ENCODE assay signal across 14 mouse cellular contexts in the genomic region with DNA sequence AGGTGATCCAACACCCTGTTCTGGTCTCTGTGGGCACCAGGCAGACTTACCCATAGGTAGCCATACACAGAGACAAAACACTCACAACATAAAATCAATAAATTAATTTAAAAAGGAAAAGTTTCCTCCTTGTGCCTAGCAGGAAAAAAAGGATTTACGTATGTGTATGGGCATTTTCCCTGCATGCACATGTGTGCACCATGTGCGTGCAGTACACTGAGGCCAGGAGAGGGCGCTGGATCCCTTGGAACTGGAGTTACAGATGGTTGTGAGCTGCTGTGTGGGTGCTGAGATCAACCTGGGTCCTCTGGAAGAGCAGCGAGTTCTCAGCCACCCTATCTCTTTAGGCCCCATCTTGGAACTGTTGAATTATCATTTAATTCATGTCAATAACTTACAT. TPM values are rescaled to one million over a fixed set of nuclear protein-coding genes. Genes with fewer than 3 reads are reported as not detected.
DNase-seq lines count a peak whose midpoint lies in the region; ATAC-seq and TF ChIP-seq lines count a peak whose summit lies in the region.
"Had no signal": no experiment of that assay in that cellular context is flagged by ENCODE, and none has a peak within 500 bp of the region (broad histone marks: within the 10 kb centered on the region; RNA-seq: fewer than 3 reads in every experiment).

No protein-coding gene starts in this region.

- peak; percentile 38; the same call in 1 of the 2 replicates for TF ChIP-seq CTCF in kidney, postnatal 0 days (IDR thresholded peaks at IDR 0.05; ENCODE audit: low read depth)
- TF ChIP-seq CTCF in thymus, adult 2 months (IDR thresholded peaks at IDR 0.05; ENCODE audit: borderline replicate concordance, control insufficient read depth, extremely low read depth, insufficient read depth, low read length, poor library complexity) = no peak

- no peak overlapping the region for H3K27ac ChIP-seq in kidney, postnatal 0 days
- H3K27ac ChIP-seq in kidney, embryonic 14.5 days (ENCODE audit: low read depth, low read length) = no peak overlapping the region
- H3K27ac ChIP-seq in thymus, adult 2 months (ENCODE audit: control insufficient read depth, insufficient read depth, low read length) = no peak overlapping the region
- H3K27ac ChIP-seq: midbrain, embryonic 10.5 days; stomach, embryonic 15.5 days had no signal

- H3K36me3 ChIP-seq in kidney, postnatal 0 days (ENCODE audit: insufficient read depth, low read length) = peaks cover 53% of the 10 kb centered on the region
- H3K36me3 ChIP-seq in kidney, embryonic 14.5 days (ENCODE audit: control insufficient read depth, insufficient read depth, low read length) = peaks cover 83% of the 10 kb centered on the region
- H3K36me3 ChIP-seq in thymus, adult 2 months (ENCODE audit: control insufficient read depth, insufficient read depth, low read length) = peaks cover 75% of the 10 kb centered on the region

- H3K4me3 ChIP-seq in kidney, postnatal 0 days (replicated peaks; ENCODE audit: low read depth, low read length) = no peak overlapping the region
- H3K4me3 ChIP-seq in kidney, embryonic 14.5 days (ENCODE audit: low read length) = no peak overlapping the region
- no peak overlapping the region for H3K4me3 ChIP-seq in thymus, adult 2 months (ENCODE audit: control insufficient read depth, insufficient read depth, low read length)
- H3K4me3 ChIP-seq: erythroblast, embryonic 14.5 days; midbrain, embryonic 10.5 days; stomach, embryonic 15.5 days had no signal

- H3K27me3 ChIP-seq in kidney, postnatal 0 days (ENCODE audit: insufficient read depth, low read length) = no peaks in the 10 kb centered on the region
- H3K27me3 ChIP-seq in kidney, embryonic 14.5 days (ENCODE audit: control insufficient read depth, insufficient read depth, low read length) = no peaks in the 10 kb centered on the region
- no peaks in the 10 kb centered on the region for H3K27me3 ChIP-seq in thymus, adult 2 months (ENCODE audit: control insufficient read depth, insufficient read depth, low read length)
- H3K27me3 ChIP-seq: stomach, embryonic 15.5 days had no signal

- no peak overlapping the region for H3K4me2 ChIP-seq in kidney, postnatal 0 days (ENCODE audit: low read length)
- H3K4me2 ChIP-seq in kidney, embryonic 14.5 days (replicated peaks; ENCODE audit: low read depth, low read length) = no peak overlapping the region
- H3K4me2 ChIP-seq: stomach, embryonic 15.5 days had no signal

- no peak for TF ChIP-seq POLR2A in thymus, adult 2 months (IDR thresholded peaks at IDR 0.05; ENCODE audit: control insufficient read depth, extremely low read depth, insufficient read depth, low read length, poor library complexity)

- H3K4me1 ChIP-seq in kidney, postnatal 0 days (replicated peaks; ENCODE audit: insufficient read depth, low read length) = no peaks in the 10 kb centered on the region
- H3K4me1 ChIP-seq in kidney, embryonic 14.5 days (ENCODE audit: control insufficient read depth, insufficient read depth, low read length) = no peaks in the 10 kb centered on the region
- H3K4me1 ChIP-seq in thymus, adult 2 months (replicated peaks; ENCODE audit: control insufficient read depth, insufficient read depth, low read length) = no peaks in the 10 kb centered on the region
- H3K4me1 ChIP-seq: midbrain, embryonic 10.5 days; stomach, embryonic 15.5 days had no signal

- H3K9ac ChIP-seq in kidney, postnatal 0 days (ENCODE audit: low read depth, low read length) = no peak overlapping the region
- H3K9ac ChIP-seq in kidney, embryonic 14.5 days (ENCODE audit: low read depth, low read length) = no peak overlapping the region
- H3K9ac ChIP-seq: stomach, embryonic 15.5 days had no signal

- H3K9me3 ChIP-seq in kidney, postnatal 0 days (replicated peaks; ENCODE audit: low read length) = no peaks in the 10 kb centered on the region
- H3K9me3 ChIP-seq in kidney, embryonic 14.5 days (ENCODE audit: control insufficient read depth, low read length) = no peaks in the 10 kb centered on the region
- H3K9me3 ChIP-seq: midbrain, embryonic 10.5 days; stomach, embryonic 15.5 days had no signal

- no peak for ATAC-seq in CD4-positive, CD25-positive, alpha-beta regulatory T cell, adult 4 months
- ATAC-seq in kidney, postnatal 0 days (replicated peaks; ENCODE audit: low FRiP score, low read depth) = no peak; the same call in 1 of the 2 replicates
- no peak for ATAC-seq in kidney, embryonic 14.5 days (ENCODE audit: low FRiP score, low TSS enrichment)
- ATAC-seq in granulocyte monocyte progenitor cell, adult 5-6 weeks (replicated peaks; ENCODE audit: poor library complexity, severe bottlenecking) = no peak

- DNase-seq in CD4-positive, CD25-positive, alpha-beta regulatory T cell, adult 2 months (ENCODE audit: low read depth, low spot score) = peak; percentile 24
- no peak for DNase-seq in kidney, postnatal 0 days (ENCODE audit: low spot score)
- DNase-seq in thymus, postnatal 4 days = peak; percentile 32
- DNase-seq in thymus, adult 2 months = no peak
- no peak for DNase-seq in embryo, embryonic 11 days
- DNase-seq: cerebellum, adult 8-10 months; kidney, postnatal 10 days; right cerebral cortex, postnatal 4 days had no signal

- WGBS in kidney, postnatal 0 days = 94% methylated on average over 4 of the region's 4 CpGs
- 92% methylated on average over 4 of the region's 4 CpGs for WGBS in kidney, embryonic 14.5 days
- WGBS in thymus, adult 2 months = 97% methylated on average over 4 of the region's 4 CpGs

RNA-seq across cellular contexts. Expression of a gene that starts 15.3 kb away (rescaled TPM):
- 10 to 100 TPM; 23.8 to 24.6 TPM for polyA plus RNA-seq in CD4-positive, CD25-positive, alpha-beta regulatory T cell, adult 4 months (2017; shearing (Covaris generic))
- polyA plus RNA-seq in kidney, postnatal 0 days (2015; fragmentation: Nextera tagmentation; extraction: Ambion mirVana) = 2.6 and 3.3 TPM in 2 replicates
- polyA plus RNA-seq in kidney, embryonic 14.5 days (2014; fragmentation: Nextera tagmentation; extraction: Ambion mirVana) = 0.80 and 1.6 TPM in 2 replicates
- polyA plus RNA-seq in thymus, adult 2 months (2012; rRNA removed) = 11.6 and 13.1 TPM in 2 replicates
- total RNA-seq in granulocyte monocyte progenitor cell, adult 5-6 weeks (2014; fragmentation: Nextera tagmentation) = 4.6 and 12.8 TPM in 2 replicates
- total RNA-seq in granulocyte monocyte progenitor cell, adult 5-6 weeks (2017) = 1.9 and 4.2 TPM in 2 replicates

Comparison
In these comparisons a context has a peak if more than half of its experiments do, and no peak if none do; other contexts are left out.
1. DNase-seq: peak in CD4-positive, CD25-positive, alpha-beta regulatory T cell, adult 2 months (single experiment) and thymus, postnatal 4 days (single experiment); none in kidney, postnatal 0 days (single experiment), thymus, adult 2 months (single experiment) and embryo, embryonic 11 days (single experiment).